Mouse (Mus musculus) neural tube, embryonic 11.5 days (tissue): ENCODE measurements at regions not wholly inside any gene's neighbourhood (a gene's known extent, or its start where the extent isn't known, plus 50 kb on each side); places are given as distances from the start of the nearest gene placed in this dataset.

ENCODE experiments used
- ATAC-seq: fragments of 200-750 bp; cut with Nextera tagmentation; 2 replicates; pipeline ENCODE4 v1.8.0; 2017; ENCODE audit warnings: moderate number of reproducible peaks, mild to moderate bottlenecking, moderate TSS enrichment, moderate library complexity; ENCODE audit not compliant: insufficient read depth, low FRiP score, low TSS enrichment
- DNase-seq: peaks from one replicate; pipeline ENCODE4 v3.0.0-alpha.2; 2015; ENCODE audit warnings: low spot score
- H3K27ac ChIP-seq: fragments of 300-500 bp; sonication (generic); 2 replicates; pipeline ENCODE4 v1.5.1; 2014; ENCODE audit warnings: low read depth, mild to moderate bottlenecking, low read length
- H3K27me3 ChIP-seq: fragments of 300-500 bp; sonication (generic); 2 replicates; pipeline ENCODE4 v1.6.1; 2014; ENCODE audit warnings: mild to moderate bottlenecking, low read length, mixed read lengths; ENCODE audit not compliant: control insufficient read depth, insufficient read depth
- H3K36me3 ChIP-seq: fragments of 300-500 bp; sonication (generic); 2 replicates; pipeline ENCODE4 v1.6.1; 2014; ENCODE audit warnings: mild to moderate bottlenecking, low read length, moderate library complexity, mixed read lengths; ENCODE audit not compliant: control insufficient read depth, insufficient read depth
- H3K4me1 ChIP-seq: fragments of 300-500 bp; sonication (generic); 2 replicates; pipeline ENCODE4 v1.6.1; 2014; ENCODE audit warnings: low read length, mixed read lengths; ENCODE audit not compliant: control insufficient read depth, insufficient read depth
- H3K4me2 ChIP-seq: fragments of 300-500 bp; sonication (generic); 2 replicates; pipeline ENCODE4 v1.6.1; 2014; ENCODE audit warnings: low read depth, mild to moderate bottlenecking, moderate library complexity
- H3K4me3 ChIP-seq: fragments of 300-500 bp; sonication (generic); 2 replicates; pipeline ENCODE4 v1.5.1; 2014; ENCODE audit warnings: low read depth, low read length
- H3K9ac ChIP-seq: fragments of 300-500 bp; sonication (generic); 2 replicates; pipeline ENCODE4 v1.6.1; 2014; ENCODE audit warnings: mild to moderate bottlenecking, low read length
- H3K9me3 ChIP-seq: fragments of 300-500 bp; sonication (generic); 2 replicates; pipeline ENCODE4 v1.6.1; 2016; ENCODE audit warnings: low read length; ENCODE audit not compliant: control insufficient read depth
- WGBS: fragments of 180-500 bp; shearing (Covaris S2); extraction: QIAGEN DNeasy Blood & Tissue Kit; methylation state at CpG from one replicate; pipeline ENCODE4 v1.1.7; 2014; 5-methylcytosine and 5-hydroxymethylcytosine counted together

GRCm38 (mm10) chr12:59834809-59835208, 615.3 kb upstream of the Fbxo33 start:
- no peak overlapping the region for H3K4me3 ChIP-seq
- H3K36me3 ChIP-seq: no peaks in the 10 kb centered on the region
- ATAC-seq (no peak), DNase-seq (no peak)
- no peak overlapping the region for H3K9ac ChIP-seq
- no peaks in the 10 kb centered on the region for H3K9me3 ChIP-seq
- no peak overlapping the region for H3K27ac ChIP-seq
- no peaks in the 10 kb centered on the region for H3K27me3 ChIP-seq
- no peaks in the 10 kb centered on the region for H3K4me1 ChIP-seq
- WGBS: 76% methylated on average over 2 of the region's 2 CpGs
- H3K4me2 ChIP-seq: no peak overlapping the region

GRCm38 (mm10) chr12:59822918-59823317, 603.4 kb upstream of the Fbxo33 start:
- ATAC-seq (no peak), DNase-seq (no peak)
- H3K9ac ChIP-seq: no peak overlapping the region
- WGBS: 86% methylated on average over 3 of the region's 3 CpGs
- H3K4me2 ChIP-seq: no peak overlapping the region
- no peak overlapping the region for H3K27ac ChIP-seq
- H3K4me3 ChIP-seq: no peak overlapping the region
- no peaks in the 10 kb centered on the region for H3K27me3 ChIP-seq
- H3K9me3 ChIP-seq: no peaks in the 10 kb centered on the region
- H3K4me1 ChIP-seq: no peaks in the 10 kb centered on the region
- H3K36me3 ChIP-seq: no peaks in the 10 kb centered on the region

DNA sequence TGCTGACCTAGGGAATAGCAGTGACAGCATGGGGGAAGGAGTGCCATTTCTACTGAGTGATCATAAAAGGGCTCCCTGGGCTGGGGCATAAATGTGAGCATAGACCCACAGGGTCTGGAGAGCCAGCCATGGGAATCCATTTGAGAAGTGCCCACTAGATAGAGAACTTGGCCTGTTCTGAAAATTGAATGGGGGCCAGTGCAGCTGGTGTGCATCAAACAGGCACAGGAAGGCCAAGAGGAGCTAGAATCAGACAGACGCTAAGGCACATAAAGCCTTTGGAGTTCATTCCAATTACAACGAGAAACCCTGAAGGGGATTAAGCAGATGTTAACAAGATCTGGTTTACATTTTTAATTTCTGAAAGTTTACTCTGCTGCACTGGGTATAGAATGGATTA, 602.9 kb upstream of the Fbxo33 start:
- ATAC-seq (no peak), DNase-seq (no peak)
- H3K4me1 ChIP-seq: no peaks in the 10 kb centered on the region
- H3K27ac ChIP-seq: no peak overlapping the region
- WGBS: 81% methylated on average over 2 of the region's 2 CpGs
- no peaks in the 10 kb centered on the region for H3K9me3 ChIP-seq
- no peak overlapping the region for H3K9ac ChIP-seq
- no peak overlapping the region for H3K4me2 ChIP-seq
- H3K4me3 ChIP-seq: no peak overlapping the region
- H3K36me3 ChIP-seq: no peaks in the 10 kb centered on the region
- no peaks in the 10 kb centered on the region for H3K27me3 ChIP-seq

GRCm38 (mm10) chr12:59821698-59822097, 602.2 kb upstream of the Fbxo33 start:
- Histone ChIP-seq H3K9me3 (no peaks in the 10 kb centered on the region), H3K27me3 (no peaks in the 10 kb centered on the region), H3K9ac (no peak overlapping the region), H3K36me3 (no peaks in the 10 kb centered on the region), H3K27ac (no peak overlapping the region), H3K4me3 (no peak overlapping the region), H3K4me2 (no peak overlapping the region), H3K4me1 (no peaks in the 10 kb centered on the region)
- ATAC-seq (no peak), DNase-seq (no peak)
- WGBS: 79% methylated on average over 2 of the region's 2 CpGs

- Histone ChIP-seq H3K36me3 (no peaks in the 10 kb centered on the region), H3K27ac (no peak overlapping the region), H3K9me3 (no peaks in the 10 kb centered on the region), H3K9ac (no peak overlapping the region), H3K27me3 (no peaks in the 10 kb centered on the region), H3K4me2 (no peak overlapping the region), H3K4me3 (no peak overlapping the region), H3K4me1 (no peaks in the 10 kb centered on the region)
- DNase-seq: no peak
- no peak for ATAC-seq
- 59% methylated on average over 4 of the region's 4 CpGs for WGBS
Measured at GRCm38 (mm10) chr12:59815965-59816364, 596.4 kb upstream of the Fbxo33 start.

GRCm38 (mm10) chr12:59814356-59814755, 594.8 kb upstream of the Fbxo33 start:
- ATAC-seq (no peak), DNase-seq (no peak)
- 91% methylated on average over 13 of the region's 13 CpGs for WGBS

GRCm38 (mm10) chr12:59809224-59809623, 589.7 kb upstream of the Fbxo33 start:
- Histone ChIP-seq H3K27me3 (no peaks in the 10 kb centered on the region), H3K9ac (no peak overlapping the region), H3K36me3 (no peaks in the 10 kb centered on the region), H3K4me3 (no peak overlapping the region), H3K27ac (no peak overlapping the region), H3K4me2 (no peak overlapping the region), H3K4me1 (no peaks in the 10 kb centered on the region), H3K9me3 (no peaks in the 10 kb centered on the region)
- no peak for DNase-seq
- WGBS: 43% methylated on average over 2 of the region's 2 CpGs
- ATAC-seq: no peak

More at GRCm38 (mm10) chr12:59814356-59814755, 594.8 kb upstream of the Fbxo33 start:
- no peak overlapping the region for H3K27ac ChIP-seq
- no peaks in the 10 kb centered on the region for H3K4me1 ChIP-seq
- H3K4me2 ChIP-seq: no peak overlapping the region
- H3K27me3 ChIP-seq: no peaks in the 10 kb centered on the region
- no peaks in the 10 kb centered on the region for H3K36me3 ChIP-seq
- H3K9me3 ChIP-seq: no peaks in the 10 kb centered on the region
- no peak overlapping the region for H3K4me3 ChIP-seq
- H3K9ac ChIP-seq: no peak overlapping the region

DNA sequence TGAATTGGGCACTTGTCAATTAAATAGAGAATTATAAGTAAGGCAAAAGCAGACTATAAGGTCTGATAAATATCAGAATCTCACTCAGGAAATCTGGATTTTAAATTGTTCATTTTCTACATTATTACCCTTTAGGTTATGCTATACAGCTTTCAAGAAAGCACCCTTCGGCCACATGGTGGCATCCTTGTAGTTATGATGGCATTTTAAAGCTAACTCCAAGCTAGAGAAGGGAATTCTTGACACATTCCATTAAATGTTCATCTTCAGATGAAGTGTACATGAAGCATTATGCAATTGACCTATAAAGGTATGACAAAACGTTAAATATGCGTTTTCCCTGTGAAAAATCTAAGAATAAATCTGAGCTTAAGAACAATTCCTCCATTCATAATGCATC, 578.5 kb upstream of the Fbxo33 start:
- ATAC-seq (no peak), DNase-seq (no peak)
- 53% methylated on average over 3 of the region's 3 CpGs for WGBS
- no peak overlapping the region for H3K27ac ChIP-seq
- no peaks in the 10 kb centered on the region for H3K4me1 ChIP-seq
- H3K9me3 ChIP-seq: no peaks in the 10 kb centered on the region
- H3K4me3 ChIP-seq: no peak overlapping the region
- no peak overlapping the region for H3K9ac ChIP-seq
- H3K4me2 ChIP-seq: no peak overlapping the region
- no peaks in the 10 kb centered on the region for H3K36me3 ChIP-seq
- no peaks in the 10 kb centered on the region for H3K27me3 ChIP-seq

DNA sequence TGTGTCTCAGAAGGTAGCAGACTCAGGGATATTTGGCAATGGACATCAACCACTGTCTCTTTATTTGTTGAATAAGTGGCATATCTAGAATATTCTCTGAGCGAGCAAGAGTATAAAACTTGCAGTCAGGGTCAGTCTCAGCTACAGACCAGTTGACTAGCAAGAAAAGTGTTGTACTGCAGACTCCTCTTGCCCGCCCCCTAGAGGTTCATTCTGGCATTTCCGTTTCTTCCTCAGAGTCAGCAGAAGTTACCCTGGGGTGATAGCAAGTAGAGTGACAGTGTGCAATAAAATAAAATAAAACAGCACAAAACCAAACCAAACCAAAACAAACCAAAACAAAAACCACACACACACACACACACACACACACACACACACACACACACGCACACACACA, 571.9 kb upstream of the Fbxo33 start:
- Histone ChIP-seq H3K4me1 (no peaks in the 10 kb centered on the region), H3K4me2 (no peak overlapping the region), H3K36me3 (no peaks in the 10 kb centered on the region), H3K4me3 (no peak overlapping the region), H3K9me3 (no peaks in the 10 kb centered on the region), H3K27ac (no peak overlapping the region), H3K9ac (no peak overlapping the region), H3K27me3 (no peaks in the 10 kb centered on the region)
- ATAC-seq (no peak), DNase-seq (no peak)
- WGBS: 62% methylated on average over 4 of the region's 4 CpGs
